Mouse (Mus musculus) neural tube, embryonic 12.5 days (tissue): ENCODE data around the gene Adarb2. TPM values are rescaled to one million over a fixed set of nuclear protein-coding genes. Genes with fewer than 3 reads are reported as not detected.

Experiments used
- ATAC-seq: fragments of 200-750 bp; cut with Nextera tagmentation; 2 replicates; pipeline ENCODE4 v1.8.0; 2017; ENCODE audit warnings: low read depth, mild to moderate bottlenecking, moderate TSS enrichment, moderate library complexity; ENCODE audit not compliant: low FRiP score
- H3K27ac ChIP-seq: fragments of 300-500 bp; sonication (generic); 2 replicates; pipeline ENCODE4 v1.5.1; 2016
- H3K27me3 ChIP-seq: fragments of 300-500 bp; sonication (generic); replicated peaks from 2 replicates; pipeline ENCODE4 v1.6.1; 2016; ENCODE audit warnings: mild to moderate bottlenecking
- H3K36me3 ChIP-seq: fragments of 300-500 bp; sonication (generic); 2 replicates; pipeline ENCODE4 v1.6.1; 2016; ENCODE audit warnings: mild to moderate bottlenecking
- H3K4me1 ChIP-seq: fragments of 300-500 bp; sonication (generic); 2 replicates; pipeline ENCODE4 v1.6.1; 2016
- H3K4me2 ChIP-seq: fragments of 300-500 bp; sonication (generic); replicated peaks from 2 replicates; pipeline ENCODE4 v1.6.1; 2016; ENCODE audit warnings: mild to moderate bottlenecking
- H3K4me3 ChIP-seq: fragments of 300-500 bp; sonication (generic); 2 replicates; pipeline ENCODE4 v1.5.1; 2016
- H3K9ac ChIP-seq: fragments of 300-500 bp; sonication (generic); 2 replicates; pipeline ENCODE4 v1.6.1; 2016; ENCODE audit warnings: mild to moderate bottlenecking
- H3K9me3 ChIP-seq: fragments of 300-500 bp; sonication (generic); 2 replicates; pipeline ENCODE4 v1.6.1; 2016; ENCODE audit warnings: mild to moderate bottlenecking
- WGBS: fragments of 180-500 bp; shearing (Covaris S2); methylation state at CpG from one replicate; pipeline ENCODE4 v1.1.7; 2016; 5-methylcytosine and 5-hydroxymethylcytosine counted together
- polyA plus RNA-seq: library from polyadenylated mRNA; unstranded; fragments of >200 nt; fragmentation: Nextera tagmentation; extraction: Ambion mirVana; gene quantifications from 2 replicates; pipeline ENCODE4 v1.2.1, GENCODE M21; 2016

Gene Adarb2
- polyA plus RNA-seq, 1 experiment from 2014 or later, result 11.5 TPM

DNA sequence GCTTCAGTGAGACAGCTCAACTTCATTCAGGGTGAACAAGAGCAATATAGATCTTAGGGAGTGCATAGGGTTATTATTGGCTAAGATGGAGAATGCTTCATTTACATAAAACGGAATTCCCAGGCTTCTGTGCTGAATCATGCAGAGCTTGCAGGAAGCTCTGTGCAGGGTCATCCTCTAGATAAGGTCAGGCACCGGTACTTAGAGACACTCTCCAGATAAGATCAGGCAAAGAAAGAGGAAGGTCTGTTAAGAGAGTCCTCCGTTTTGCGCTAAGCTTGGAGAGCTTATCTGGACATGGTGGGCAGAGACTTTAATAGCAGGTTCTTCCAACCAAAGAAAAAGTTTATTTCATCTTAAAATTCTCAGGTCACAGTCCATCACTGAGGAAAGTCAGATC is 542.9 kb downstream of the Adarb2 start:
- Histone ChIP-seq H3K4me1 (no peaks in the 10 kb centered on the region), H3K9ac (no peak overlapping the region), H3K4me2 (no peak overlapping the region), H3K36me3 (no peaks in the 10 kb centered on the region), H3K27me3 (no peaks in the 10 kb centered on the region), H3K9me3 (no peaks in the 10 kb centered on the region), H3K4me3 (no peak overlapping the region), H3K27ac (no peak overlapping the region)
- WGBS, result 86% methylated on average over 4 of the region's 4 CpGs
- no peak for ATAC-seq

DNA sequence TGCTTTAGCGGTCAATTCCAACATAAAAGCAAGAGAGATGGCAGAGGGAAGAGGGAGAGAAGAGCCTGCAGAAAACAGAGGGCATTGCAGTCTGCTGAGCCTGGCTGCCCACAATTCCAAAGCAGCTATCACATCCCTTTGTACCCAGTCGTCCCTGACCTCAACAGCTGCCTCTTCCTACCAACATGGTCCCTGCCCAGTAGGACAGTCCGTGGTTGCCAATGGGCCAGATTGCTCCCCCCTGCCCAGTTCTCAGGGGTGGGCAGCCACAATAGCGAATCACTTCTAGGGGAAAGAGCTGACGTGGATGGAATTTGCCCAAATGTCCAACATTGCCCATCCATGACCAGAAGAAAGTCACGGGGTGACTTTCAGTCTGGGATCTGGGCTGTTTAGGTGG is 546.8 kb downstream of the Adarb2 start:
- Histone ChIP-seq H3K9ac (no peak overlapping the region), H3K4me1 (no peaks in the 10 kb centered on the region), H3K9me3 (no peaks in the 10 kb centered on the region), H3K27ac (no peak overlapping the region), H3K27me3 (no peaks in the 10 kb centered on the region), H3K36me3 (no peaks in the 10 kb centered on the region), H3K4me3 (no peak overlapping the region), H3K4me2 (no peak overlapping the region)
- WGBS, result 84% methylated on average over 6 of the region's 6 CpGs
- ATAC-seq, result no peak

DNA sequence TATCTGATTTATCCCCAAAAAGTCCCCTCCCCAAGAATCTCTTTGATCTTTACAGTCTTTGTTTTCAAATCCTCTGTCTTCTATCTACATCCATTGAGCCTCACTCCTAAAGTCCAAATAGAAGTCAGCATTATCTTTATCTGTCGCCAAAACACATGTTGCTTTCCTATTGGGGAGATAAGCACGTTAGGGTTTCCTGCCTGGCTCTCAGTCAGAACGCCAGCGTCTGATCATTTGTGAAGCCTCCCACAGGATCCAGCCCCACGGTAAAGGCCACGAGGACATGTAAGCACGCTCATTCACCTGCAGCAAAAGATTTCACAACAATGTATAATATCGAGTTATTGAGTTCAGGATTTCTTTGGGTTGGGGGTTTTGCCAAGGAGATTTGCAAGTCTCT is 558.3 kb downstream of the Adarb2 start:
- Histone ChIP-seq H3K27me3 (no peaks in the 10 kb centered on the region), H3K4me2 (no peak overlapping the region), H3K4me3 (no peak overlapping the region), H3K9ac (no peak overlapping the region), H3K36me3 (no peaks in the 10 kb centered on the region), H3K9me3 (no peaks in the 10 kb centered on the region), H3K27ac (no peak overlapping the region), H3K4me1 (no peaks in the 10 kb centered on the region)
- 86% methylated on average over 8 of the region's 8 CpGs for WGBS
- no peak for ATAC-seq

DNA sequence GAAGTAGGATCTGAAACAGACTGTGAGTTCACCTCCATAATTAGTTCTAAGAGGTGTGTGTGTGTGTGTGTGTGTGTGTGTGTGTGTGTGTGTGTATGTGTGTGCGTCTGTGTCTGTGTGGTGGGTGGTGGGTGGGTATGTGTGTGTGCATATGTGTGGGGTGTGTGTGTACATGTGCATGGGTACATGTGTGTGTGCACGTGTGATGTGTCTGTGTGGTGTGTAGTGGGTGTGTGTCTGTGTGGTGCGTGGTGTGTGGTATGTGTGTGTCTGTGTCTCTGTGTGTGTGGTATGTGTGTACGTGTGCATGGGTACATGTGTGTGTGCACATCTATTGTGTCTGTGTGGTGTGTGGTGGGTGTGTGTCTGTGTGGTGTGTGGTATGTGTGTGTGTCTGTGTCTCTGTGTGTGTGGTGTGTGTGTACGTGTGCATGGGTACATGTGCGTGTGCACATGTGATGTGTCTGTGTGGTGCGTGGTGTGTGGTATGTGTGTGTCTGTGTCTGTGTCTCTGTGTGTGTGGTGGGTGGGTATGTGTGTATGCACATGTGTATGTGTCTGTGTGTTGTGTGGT is 567.1 kb downstream of the Adarb2 start:
- H3K36me3 ChIP-seq, result no peaks in the 10 kb centered on the region
- WGBS, result 93% methylated on average over 7 of the region's 7 CpGs
- no peak for ATAC-seq
- H3K27ac ChIP-seq, result no peak overlapping the region
- H3K9ac ChIP-seq, result no peak overlapping the region
- peaks cover 4% of the 10 kb centered on the region; the same call in 1 of the 2 replicates for H3K9me3 ChIP-seq
- no peaks in the 10 kb centered on the region for H3K27me3 ChIP-seq
- H3K4me2 ChIP-seq, result no peak overlapping the region
- no peak overlapping the region for H3K4me3 ChIP-seq
- H3K4me1 ChIP-seq, result no peaks in the 10 kb centered on the region

DNA sequence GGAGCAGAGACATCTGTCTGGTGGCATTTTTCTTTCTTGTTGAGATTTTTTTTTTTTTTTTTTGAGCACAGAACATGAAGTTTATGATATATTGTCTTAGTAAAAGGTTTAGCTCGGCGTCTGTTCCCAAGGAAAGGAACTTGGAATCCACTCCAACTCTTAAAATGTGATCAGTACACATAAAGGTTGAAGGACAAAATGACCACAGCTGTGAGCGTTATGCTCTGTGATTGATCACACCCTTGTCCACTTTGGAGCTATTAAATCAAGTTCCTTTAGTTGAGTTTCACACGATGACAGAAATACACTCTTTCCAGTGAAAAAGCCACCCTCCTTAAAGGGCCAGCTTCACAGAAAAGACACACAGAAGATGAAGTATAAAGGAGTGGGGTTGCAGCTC is 568.0 kb downstream of the Adarb2 start:
- H3K9me3 ChIP-seq, result peaks cover 4% of the 10 kb centered on the region; the same call in 1 of the 2 replicates
- WGBS, result 55% methylated on average over 4 of the region's 4 CpGs
- H3K27ac ChIP-seq, result no peak overlapping the region
- H3K27me3 ChIP-seq, result no peaks in the 10 kb centered on the region
- no peak overlapping the region for H3K4me2 ChIP-seq
- no peak for ATAC-seq
- no peaks in the 10 kb centered on the region for H3K4me1 ChIP-seq
- H3K9ac ChIP-seq, result no peak overlapping the region
- no peak overlapping the region for H3K4me3 ChIP-seq
- H3K36me3 ChIP-seq, result no peaks in the 10 kb centered on the region

DNA sequence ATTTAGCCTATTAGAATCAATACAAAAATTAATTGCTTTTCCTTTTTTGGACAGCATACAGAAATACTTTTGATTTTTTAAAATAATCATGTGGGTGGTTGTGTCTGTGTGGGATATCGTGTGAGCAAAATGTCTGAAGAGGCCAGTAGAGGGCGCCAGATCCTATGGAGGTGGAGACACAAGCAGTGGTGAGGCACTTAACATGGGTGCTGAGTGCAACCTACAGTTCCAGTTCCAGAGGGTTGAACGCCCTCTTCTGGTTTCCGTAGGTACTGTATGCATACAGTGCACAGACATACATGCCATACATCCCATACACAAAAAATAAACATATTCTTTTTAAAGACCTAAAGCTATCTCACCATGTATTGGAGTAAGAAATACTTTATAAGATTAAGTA is 577.8 kb downstream of the Adarb2 start:
- no peak for ATAC-seq
- WGBS, result 48% methylated on average over 4 of the region's 4 CpGs
- no peak overlapping the region for H3K4me2 ChIP-seq
- no peaks in the 10 kb centered on the region for H3K36me3 ChIP-seq
- H3K4me1 ChIP-seq, result no peaks in the 10 kb centered on the region
- H3K27ac ChIP-seq, result no peak overlapping the region
- H3K4me3 ChIP-seq, result no peak overlapping the region
- no peaks in the 10 kb centered on the region for H3K9me3 ChIP-seq
- H3K27me3 ChIP-seq, result no peaks in the 10 kb centered on the region
- no peak overlapping the region for H3K9ac ChIP-seq

DNA sequence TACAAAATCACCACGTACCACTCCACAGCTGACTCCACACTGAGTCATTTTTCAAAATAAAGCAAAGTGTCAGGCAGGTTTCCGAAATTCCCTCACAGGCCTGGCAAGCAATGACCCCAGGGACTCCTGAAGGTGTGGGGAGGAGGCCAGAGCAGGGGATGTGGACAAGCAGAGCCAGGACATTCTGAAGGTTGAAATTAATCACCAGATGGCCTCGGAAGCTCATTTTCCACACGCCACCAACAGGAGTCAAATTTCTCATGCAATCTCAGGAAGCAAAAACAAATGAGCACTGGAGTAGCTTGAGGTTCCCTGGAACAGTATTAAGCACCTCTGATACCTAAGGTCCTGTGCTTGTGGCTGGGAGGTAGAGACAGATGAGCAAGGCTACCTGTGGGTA is 580.0 kb downstream of the Adarb2 start:
- Histone ChIP-seq H3K36me3 (no peaks in the 10 kb centered on the region), H3K4me1 (no peaks in the 10 kb centered on the region), H3K9me3 (no peaks in the 10 kb centered on the region), H3K9ac (no peak overlapping the region), H3K27ac (no peak overlapping the region), H3K4me2 (no peak overlapping the region), H3K4me3 (no peak overlapping the region), H3K27me3 (no peaks in the 10 kb centered on the region)
- no peak for ATAC-seq
- WGBS, result 57% methylated on average over 4 of the region's 4 CpGs

DNA sequence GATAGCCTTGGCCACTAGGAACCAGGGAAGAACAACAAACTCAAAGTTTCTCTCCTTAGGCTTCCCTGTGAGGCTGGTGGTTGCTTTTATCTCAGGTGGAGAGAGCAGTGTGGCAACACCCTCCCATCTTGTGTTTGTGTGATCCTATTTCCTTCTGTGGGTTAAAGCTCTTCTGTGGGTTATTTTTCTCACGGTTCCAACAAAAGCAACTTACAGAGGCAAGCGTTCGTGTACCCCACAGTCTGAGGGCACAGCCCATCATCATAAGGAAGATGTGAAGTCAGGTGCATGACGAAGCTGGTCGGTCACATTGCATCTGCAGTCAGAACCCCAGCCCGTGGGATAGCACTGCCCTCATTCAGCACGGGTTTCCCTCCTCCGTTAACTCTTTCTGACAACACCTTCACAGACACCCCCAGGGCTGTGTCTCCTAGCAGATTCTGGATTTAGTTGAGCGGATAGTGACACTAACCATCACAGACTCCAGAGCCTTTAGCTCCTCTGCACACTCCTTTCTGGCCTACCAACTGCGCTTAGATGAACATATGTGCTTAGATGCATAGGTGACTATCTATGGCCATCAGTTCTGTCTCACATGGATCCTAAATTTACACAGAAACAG is 581.1 kb downstream of the Adarb2 start:
- WGBS, result 89% methylated on average over 10 of the region's 10 CpGs
- Histone ChIP-seq H3K9ac (no peak overlapping the region), H3K27me3 (no peaks in the 10 kb centered on the region), H3K4me2 (no peak overlapping the region), H3K4me3 (no peak overlapping the region), H3K4me1 (no peaks in the 10 kb centered on the region), H3K27ac (no peak overlapping the region), H3K9me3 (no peaks in the 10 kb centered on the region), H3K36me3 (no peaks in the 10 kb centered on the region)
- ATAC-seq, result no peak

DNA sequence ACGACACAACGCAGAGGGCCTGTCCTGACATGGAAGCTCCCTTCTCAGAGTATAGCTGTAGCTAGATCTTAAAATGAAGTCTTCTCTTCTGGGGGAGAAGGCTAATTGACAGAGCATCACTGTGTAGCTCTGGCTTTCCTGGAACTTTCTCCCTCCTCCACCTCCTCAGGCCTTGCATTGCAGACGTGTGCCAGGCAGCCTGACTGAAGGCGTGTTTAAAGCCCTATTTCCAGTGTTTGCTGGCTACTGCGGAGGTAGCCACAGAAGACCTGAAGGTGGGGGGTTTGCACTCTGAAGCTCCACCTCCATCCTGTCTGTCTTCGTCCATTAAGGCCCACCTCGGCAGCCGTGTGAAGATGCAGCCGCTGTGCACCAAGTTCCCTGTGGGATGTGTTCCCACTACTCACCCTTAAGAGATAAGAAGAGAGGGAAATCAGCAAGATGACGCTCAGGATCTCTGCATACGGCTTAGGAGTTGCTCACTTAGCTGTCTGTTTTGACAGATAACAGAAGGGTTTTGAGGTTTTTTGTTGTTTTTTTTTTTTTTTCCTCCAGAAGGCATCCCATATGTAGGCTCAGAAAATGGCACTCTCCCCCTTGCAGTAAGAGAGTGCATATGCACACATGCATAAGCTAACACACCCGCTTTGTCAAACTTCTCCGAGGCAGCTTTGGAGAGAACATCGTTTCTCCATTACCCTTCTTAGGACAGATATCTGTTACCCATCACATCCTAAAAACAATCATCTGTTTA is 581.8 kb downstream of the Adarb2 start:
- Histone ChIP-seq H3K4me1 (no peaks in the 10 kb centered on the region), H3K4me2 (no peak overlapping the region), H3K27ac (no peak overlapping the region), H3K4me3 (no peak overlapping the region), H3K27me3 (no peaks in the 10 kb centered on the region), H3K36me3 (no peaks in the 10 kb centered on the region), H3K9me3 (no peaks in the 10 kb centered on the region), H3K9ac (no peak overlapping the region)
- no peak for ATAC-seq
- 89% methylated on average over 14 of the region's 14 CpGs for WGBS

DNA sequence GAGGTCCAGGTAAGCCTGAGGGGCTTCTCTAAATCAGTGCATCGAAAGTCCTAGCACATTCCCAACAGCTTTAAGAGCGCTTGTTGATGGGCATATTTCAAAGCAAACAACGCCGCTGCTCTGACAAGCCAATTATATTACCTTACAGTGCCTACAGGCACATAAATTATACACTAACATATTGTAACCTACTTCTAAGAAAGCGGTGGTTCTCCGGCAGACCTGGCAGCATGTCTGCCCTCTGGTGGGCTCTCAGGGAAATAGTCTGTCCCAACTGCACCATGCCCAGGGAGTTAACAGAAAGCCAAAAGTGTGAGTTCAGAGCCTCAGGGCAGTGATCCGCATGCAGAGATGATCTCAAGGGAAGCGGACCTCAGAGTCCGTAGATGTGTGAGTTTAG is 582.5 kb downstream of the Adarb2 start:
- Histone ChIP-seq H3K27me3 (no peaks in the 10 kb centered on the region), H3K4me2 (no peak overlapping the region), H3K36me3 (no peaks in the 10 kb centered on the region), H3K4me3 (no peak overlapping the region), H3K9me3 (no peaks in the 10 kb centered on the region), H3K9ac (no peak overlapping the region), H3K27ac (no peak overlapping the region), H3K4me1 (no peaks in the 10 kb centered on the region)
- WGBS, result 42% methylated on average over 9 of the region's 9 CpGs
- ATAC-seq, result peak; percentile 56; the same call in 1 of the 2 replicates

DNA sequence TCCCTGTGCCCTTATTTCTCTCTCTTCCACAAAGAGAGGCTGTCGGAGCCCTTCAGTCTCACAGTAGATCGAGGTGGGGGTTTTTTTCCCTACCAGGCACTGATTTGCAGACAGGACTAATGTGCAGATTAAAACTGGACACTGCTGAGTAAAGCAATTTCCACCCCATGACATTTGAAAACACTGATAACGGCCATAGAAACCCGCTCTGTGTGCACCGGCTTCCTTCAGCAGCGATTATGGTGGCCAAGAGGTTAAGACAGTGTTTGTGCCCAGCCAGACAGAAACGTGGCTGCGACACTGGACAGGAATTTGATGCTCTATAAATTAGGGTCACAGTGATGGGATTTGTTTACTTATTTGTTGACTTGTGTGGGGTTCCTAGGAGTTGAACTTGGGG is 590.6 kb downstream of the Adarb2 start:
- WGBS, result 76% methylated on average over 8 of the region's 8 CpGs
- no peaks in the 10 kb centered on the region for H3K4me1 ChIP-seq
- no peak for ATAC-seq
- H3K9ac ChIP-seq, result no peak overlapping the region
- no peak overlapping the region for H3K4me3 ChIP-seq
- no peaks in the 10 kb centered on the region for H3K9me3 ChIP-seq
- H3K4me2 ChIP-seq, result no peak overlapping the region
- H3K27ac ChIP-seq, result no peak overlapping the region
- H3K27me3 ChIP-seq, result no peaks in the 10 kb centered on the region
- no peaks in the 10 kb centered on the region for H3K36me3 ChIP-seq

DNA sequence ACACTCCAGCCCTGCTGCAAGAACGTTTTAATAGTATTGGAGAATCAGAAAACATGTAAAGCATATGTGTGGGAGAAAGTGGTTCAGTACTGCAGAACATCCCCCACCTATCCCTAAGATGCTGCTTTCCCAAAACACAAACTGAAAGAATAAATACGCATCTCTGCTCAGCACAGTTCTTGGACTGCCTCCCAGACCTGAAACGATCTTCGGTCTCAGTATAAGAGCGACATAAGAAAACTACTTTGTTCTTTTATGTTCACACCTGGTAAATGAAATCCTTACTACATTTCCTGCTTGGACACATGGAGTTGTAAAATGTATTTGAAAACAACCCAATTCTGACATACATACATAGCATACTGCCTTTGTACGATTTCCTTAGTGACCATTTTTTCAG is 597.9 kb downstream of the Adarb2 start:
- H3K9ac ChIP-seq, result no peak overlapping the region
- no peaks in the 10 kb centered on the region for H3K27me3 ChIP-seq
- ATAC-seq, result no peak
- no peaks in the 10 kb centered on the region for H3K9me3 ChIP-seq
- no peak overlapping the region for H3K4me3 ChIP-seq
- H3K36me3 ChIP-seq, result peaks cover 14% of the 10 kb centered on the region
- no peak overlapping the region for H3K4me2 ChIP-seq
- WGBS, result 84% methylated on average over 6 of the region's 6 CpGs
- H3K27ac ChIP-seq, result no peak overlapping the region
- H3K4me1 ChIP-seq, result no peaks in the 10 kb centered on the region

DNA sequence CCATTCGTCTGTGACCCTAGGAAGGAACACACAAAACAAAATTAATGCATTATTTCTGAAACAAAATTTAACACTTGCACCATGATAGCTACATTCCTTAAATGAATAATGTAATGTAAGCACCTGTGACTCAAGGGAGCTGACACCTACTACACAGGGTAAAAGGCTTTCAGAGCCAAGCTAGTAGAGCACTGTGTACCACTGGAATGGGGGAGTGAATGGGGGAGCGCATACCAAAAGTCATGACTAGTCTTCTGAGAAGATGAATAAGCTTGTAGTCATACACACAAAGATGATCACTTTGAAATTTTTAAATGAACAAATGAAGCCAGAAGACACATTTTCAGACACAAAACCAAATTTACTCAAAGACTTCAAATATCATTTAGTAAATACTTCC is 603.3 kb downstream of the Adarb2 start:
- no peak overlapping the region for H3K4me3 ChIP-seq
- H3K36me3 ChIP-seq, result peaks cover 19% of the 10 kb centered on the region
- WGBS, result 95% methylated on average over 2 of the region's 2 CpGs

More for the DNA sequence above, 603.3 kb downstream of the Adarb2 start:
- ATAC-seq, result no peak
- Histone ChIP-seq H3K9me3 (no peaks in the 10 kb centered on the region), H3K9ac (no peak overlapping the region), H3K27me3 (no peaks in the 10 kb centered on the region), H3K27ac (no peak overlapping the region), H3K4me2 (no peak overlapping the region), H3K4me1 (no peaks in the 10 kb centered on the region)
